Comparison of ENCODE assay signal across 17 mouse cellular contexts in the genomic region with DNA sequence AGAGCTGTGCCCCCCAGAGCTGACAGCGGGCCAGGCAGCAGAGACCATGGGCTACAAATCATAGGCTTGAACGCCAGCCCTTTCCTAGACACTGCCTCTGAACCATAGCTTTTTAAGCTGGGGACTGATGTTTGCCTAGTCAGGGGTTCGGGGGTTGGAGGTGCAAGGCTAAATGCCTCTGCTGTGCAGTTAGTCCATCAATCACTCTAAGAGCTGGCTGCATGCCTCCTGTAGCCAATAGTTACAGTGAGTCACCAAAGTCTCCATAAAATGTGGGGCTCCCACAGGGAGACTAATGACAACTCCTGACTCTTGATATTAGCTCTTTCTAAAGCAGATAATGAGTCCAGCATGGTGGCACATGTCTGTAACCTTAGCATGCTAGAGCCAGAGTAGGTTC. TPM values are rescaled to one million over a fixed set of nuclear protein-coding genes. Genes with fewer than 3 reads are reported as not detected.
DNase-seq lines count a peak whose midpoint lies in the region; TF ChIP-seq lines count a peak whose summit lies in the region.
"Had no signal": no experiment of that assay in that cellular context is flagged by ENCODE, and none has a peak within 500 bp of the region (broad histone marks: within the 10 kb centered on the region; RNA-seq: fewer than 3 reads in every experiment).

No protein-coding gene starts in this region.

- TF ChIP-seq CTCF in embryonic fibroblast, embryonic 13.5 days (IDR thresholded peaks at IDR 0.05; ENCODE audit: borderline replicate concordance, insufficient read depth, low read length): no peak

- peak overlapping the region; percentile 39 for H3K27ac ChIP-seq in embryonic fibroblast, embryonic 13.5 days (ENCODE audit: insufficient read depth, low read length)
- H3K27ac ChIP-seq: heart, embryonic 13.5 days; kidney, embryonic 15.5 days; limb, embryonic 12.5 days; liver, embryonic 13.5 days had no signal

- TF ChIP-seq POLR2A in embryonic fibroblast, embryonic 13.5 days (IDR thresholded peaks at IDR 0.05; ENCODE audit: low read depth, low read length): no peak

- no peak overlapping the region for H3K4me3 ChIP-seq in embryonic fibroblast, embryonic 13.5 days (ENCODE audit: insufficient read depth, low read length)
- H3K4me3 ChIP-seq: heart, embryonic 13.5 days; kidney, embryonic 15.5 days; limb, embryonic 12.5 days; liver, embryonic 13.5 days had no signal

- peaks cover 3% of the 10 kb centered on the region; the same call in 1 of the 2 replicates for H3K4me1 ChIP-seq in embryonic fibroblast, embryonic 13.5 days (ENCODE audit: control insufficient read depth, insufficient read depth, low read length)
- H3K4me1 ChIP-seq: limb, embryonic 12.5 days had no signal

- intact Hi-C loops in left cerebral cortex, postnatal 36 days (cut with DNase I): loop anchor here (1.0 kb wide), 1 partner anchor 29 kb away; no protein-coding TSS in a partner anchor

- DNase-seq in 3T3-L1 (ENCODE audit: low read depth, low spot score) (peak; percentile 84), MN1 (ENCODE audit: low spot score) (peak; percentile 35)
- DNase-seq in adrenal gland, postnatal 10 days: peak; percentile 76
- no peak for DNase-seq in urinary bladder, postnatal 4 days (ENCODE audit: low spot score in 2 of 2)
- DNase-seq in left cerebral cortex, postnatal 36 days (ENCODE audit: low spot score in 2 of 2): no peak
- DNase-seq in layer of hippocampus, adult 11-12 months (ENCODE audit: low spot score): no peak
- DNase-seq: cerebellum, adult 8-10 months; heart, postnatal 4 days; layer of hippocampus, adult 9-11 months; midbrain, embryonic 14.5 days; right cerebral cortex, adult 18-20 months had no signal

RNA-seq across cellular contexts. Expression of a gene that starts 1.6 kb away (rescaled TPM):
- total RNA-seq in adrenal gland, postnatal 10 days (2021): 1 to 10 TPM; 5.1 to 5.5 TPM
- 2.9 and 4.6 TPM in 2 replicates for polyA plus RNA-seq in embryonic fibroblast, embryonic 13.5 days (2011; ENCODE audit: insufficient read length, low read depth, missing spikeins)
- total RNA-seq in left cerebral cortex, postnatal 36 days (2021): 10 to 100 TPM; 10.6 to 12.1 TPM

RNA-seq across cellular contexts. Expression of a gene that starts 42.9 kb away (rescaled TPM):
- 1 to 10 TPM; 3.9 to 4.9 TPM for total RNA-seq in adrenal gland, postnatal 10 days (2021)
- 4.2 and 10.9 TPM in 2 replicates for polyA plus RNA-seq in embryonic fibroblast, embryonic 13.5 days (2011; ENCODE audit: insufficient read length, low read depth, missing spikeins)
- 1 to 10 TPM; 6.5 to 9.0 TPM for total RNA-seq in left cerebral cortex, postnatal 36 days (2021)
- polyA plus RNA-seq: small intestine, adult 2 months had no signal

RNA-seq across cellular contexts. Expression of a gene that starts 58.8 kb away (rescaled TPM):
- total RNA-seq in adrenal gland, postnatal 10 days (2021): 1 to 10 TPM; 4.7 to 8.3 TPM
- polyA plus RNA-seq in embryonic fibroblast, embryonic 13.5 days (2011; ENCODE audit: insufficient read length, low read depth, missing spikeins): 6.4 and 9.0 TPM in 2 replicates
- total RNA-seq in left cerebral cortex, postnatal 36 days (2021): 1 to 10 TPM; 6.8 to 9.5 TPM

Comparison
In these comparisons a context has a peak if more than half of its experiments do, and no peak if none do; other contexts are left out.
1. DNase-seq: peak in 3T3-L1 (single experiment), MN1 (single experiment) and adrenal gland, postnatal 10 days (single experiment); none in urinary bladder, postnatal 4 days (0 of 2), left cerebral cortex, postnatal 36 days (0 of 2) and layer of hippocampus, adult 11-12 months (single experiment).